Mouse (Mus musculus) spleen, adult 2 months (tissue): ENCODE results near the gene Olfr102.

Experiments used
- CTCF ChIP-seq: fragments of 200-500 bp; IDR thresholded peaks from 2 replicates; pipeline ENCODE4 v1.5.1; 2011; ENCODE audit warnings: mild to moderate bottlenecking, inconsistent platforms; ENCODE audit not compliant: insufficient read depth, insufficient read length, insufficient replicate concordance; ENCODE audit errors: extremely low read depth
- POLR2A ChIP-seq: fragments of 200-500 bp; IDR thresholded peaks from 2 replicates; pipeline ENCODE4 v1.6.1; 2011; ENCODE audit warnings: low read depth, low read length, inconsistent platforms

- TF ChIP-seq CTCF (no peak), POLR2A (no peak)
These were observed 22.7 kb upstream of the Olfr102 start, which contains the start of gene Olfr103 for GRCm38 (mm10) chr17:37339598-37339997.
